Mouse (Mus musculus) spleen, adult 2 months (tissue): Measurements from ENCODE around the gene Slc4a3.

Experiments used
- CTCF ChIP-seq: fragments of 200-500 bp; IDR thresholded peaks from 2 replicates; pipeline ENCODE4 v1.5.1; 2011; ENCODE audit warnings: mild to moderate bottlenecking, inconsistent platforms; ENCODE audit not compliant: insufficient read depth, insufficient read length, insufficient replicate concordance; ENCODE audit errors: extremely low read depth
- POLR2A ChIP-seq: fragments of 200-500 bp; IDR thresholded peaks from 2 replicates; pipeline ENCODE4 v1.6.1; 2011; ENCODE audit warnings: low read depth, low read length, inconsistent platforms

GRCm38 (mm10) chr1:75557041-75557440, 11.0 kb downstream of the Slc4a3 start:
- TF ChIP-seq POLR2A (no peak), CTCF (no peak)
